In genomic region chr1:65112031-65112806, GRCm38 (mm10) we compare ENCODE assay signal across 8 mouse cellular contexts. TPM values are rescaled to one million over a fixed set of nuclear protein-coding genes. Genes with fewer than 3 reads are reported as not detected.
DNase-seq lines count a peak whose midpoint lies in the region; ATAC-seq and TF ChIP-seq lines count a peak whose summit lies in the region.

No protein-coding gene starts in this region.

- peak overlapping the region; percentile 41 for H3K4me3 ChIP-seq in E14TG2a.4 (replicated peaks; ENCODE audit: low read length)
- H3K4me3 ChIP-seq in embryonic facial prominence, embryonic 15.5 days (replicated peaks), result peak overlapping the region; percentile 20
- H3K4me3 ChIP-seq in heart, embryonic 15.5 days, result peak overlapping the region; percentile 12
- no peak overlapping the region for H3K4me3 ChIP-seq in liver, embryonic 14.5 days (ENCODE audit: insufficient read depth in 1 of 2, low read depth in 2 of 2, low read length in 2 of 2)
- H3K4me3 ChIP-seq in neural tube, embryonic 12.5 days, result no peak overlapping the region

- H3K4me1 ChIP-seq in E14TG2a.4 (replicated peaks; ENCODE audit: low read depth, low read length), result peaks cover 33% of the 10 kb centered on the region
- H3K4me1 ChIP-seq in embryonic facial prominence, embryonic 15.5 days, result no peaks in the 10 kb centered on the region
- H3K4me1 ChIP-seq in heart, embryonic 15.5 days (replicated peaks), result peaks cover 5% of the 10 kb centered on the region; the same call in 1 of the 2 replicates
- peaks cover 0 to 8% of the 10 kb centered on the region in 2 experiments; a peak in 2 of 4 replicates for H3K4me1 ChIP-seq in liver, embryonic 14.5 days (replicated peaks; ENCODE audit: control insufficient read depth in 2 of 2, insufficient read depth in 2 of 2, low read length in 1 of 2)
- H3K4me1 ChIP-seq in neural tube, embryonic 12.5 days, result no peaks in the 10 kb centered on the region

- TF ChIP-seq EP300 in liver, embryonic 14.5 days (IDR thresholded peaks at IDR 0.05; ENCODE audit: low read depth), result no peak

- no peaks in the 10 kb centered on the region for H3K27me3 ChIP-seq in E14TG2a.4 (ENCODE audit: insufficient read depth, low read length)
- no peaks in the 10 kb centered on the region for H3K27me3 ChIP-seq in embryonic facial prominence, embryonic 15.5 days
- H3K27me3 ChIP-seq in heart, embryonic 15.5 days, result no peaks in the 10 kb centered on the region
- H3K27me3 ChIP-seq in liver, embryonic 14.5 days (ENCODE audit: control insufficient read depth, insufficient read depth, low read length), result no peaks in the 10 kb centered on the region
- H3K27me3 ChIP-seq in neural tube, embryonic 12.5 days (replicated peaks), result no peaks in the 10 kb centered on the region

- ATAC-seq in embryonic facial prominence, embryonic 15.5 days (ENCODE audit: insufficient number of reproducible peaks, low FRiP score, low TSS enrichment, low read depth), result no peak
- no peak for ATAC-seq in heart, embryonic 15.5 days (replicated peaks; ENCODE audit: insufficient number of reproducible peaks, insufficient read depth, low FRiP score, low read depth)
- ATAC-seq in liver, embryonic 14.5 days (ENCODE audit: insufficient read depth), result no peak
- peak; percentile 71; the same call in 1 of the 2 replicates for ATAC-seq in neural tube, embryonic 12.5 days (ENCODE audit: low FRiP score, low read depth)

- WGBS in embryonic facial prominence, embryonic 15.5 days, result 6% methylated on average over 8 of the region's 8 CpGs
- 8% methylated on average over 8 of the region's 8 CpGs for WGBS in heart, embryonic 15.5 days
- WGBS in liver, embryonic 14.5 days (ENCODE audit: insufficient replicate concordance), result 8% methylated on average over 8 of the region's 8 CpGs
- WGBS in neural tube, embryonic 12.5 days, result 12% methylated on average over 8 of the region's 8 CpGs

- TF ChIP-seq CTCF in E14TG2a.4 (conservative IDR thresholded peaks at IDR 0.05; ENCODE audit: low read length), result peak; percentile 83
- peak; percentile 86 for TF ChIP-seq CTCF in liver, embryonic 14.5 days (IDR thresholded peaks at IDR 0.05; ENCODE audit: low read depth)

- H3K36me3 ChIP-seq in E14TG2a.4 (ENCODE audit: insufficient read depth, low read length), result no peaks in the 10 kb centered on the region
- H3K36me3 ChIP-seq in embryonic facial prominence, embryonic 15.5 days, result no peaks in the 10 kb centered on the region
- no peaks in the 10 kb centered on the region for H3K36me3 ChIP-seq in heart, embryonic 15.5 days
- H3K36me3 ChIP-seq in liver, embryonic 14.5 days (replicated peaks; ENCODE audit: control insufficient read depth, insufficient read depth, low read depth), result no peaks in the 10 kb centered on the region
- H3K36me3 ChIP-seq in neural tube, embryonic 12.5 days, result no peaks in the 10 kb centered on the region

- H3K4me2 ChIP-seq in embryonic facial prominence, embryonic 15.5 days (replicated peaks), result peak overlapping the region; percentile 29
- H3K4me2 ChIP-seq in heart, embryonic 15.5 days, result peak overlapping the region; percentile 56
- H3K4me2 ChIP-seq in liver, embryonic 14.5 days (ENCODE audit: low read depth), result peak overlapping the region; percentile 43
- H3K4me2 ChIP-seq in neural tube, embryonic 12.5 days (replicated peaks), result peak overlapping the region; percentile 30

- DNase-seq in brain, adult 2 months (ENCODE audit: low read depth, low spot score), result peak; percentile 91
- DNase-seq in kidney, postnatal 25 days, result peak; percentile 80 to 85
- DNase-seq in liver, embryonic 14.5 days (ENCODE audit: low read depth in 3 of 3, low spot score in 3 of 3), result peak; percentile 49 to 58 (median 52)
- peak; percentile 32 for DNase-seq in thymus, postnatal 14 days

- H3K27ac ChIP-seq in embryonic facial prominence, embryonic 15.5 days (replicated peaks), result 0 out of 2 replicates have a peak overlapping the region, but pooled peaks have one; percentile 9
- 0 out of 2 replicates have a peak overlapping the region, but pooled peaks have one; percentile 11 for H3K27ac ChIP-seq in heart, embryonic 15.5 days
- no peak overlapping the region for H3K27ac ChIP-seq in liver, embryonic 14.5 days
- H3K27ac ChIP-seq in neural tube, embryonic 12.5 days, result no peak overlapping the region

- H3K9ac ChIP-seq in embryonic facial prominence, embryonic 15.5 days, result no peak overlapping the region
- no peak overlapping the region for H3K9ac ChIP-seq in heart, embryonic 15.5 days
- no peak overlapping the region for H3K9ac ChIP-seq in liver, embryonic 14.5 days (replicated peaks)
- H3K9ac ChIP-seq in neural tube, embryonic 12.5 days, result no peak overlapping the region

- H3K9me3 ChIP-seq in E14TG2a.4 (ENCODE audit: low read length), result no peaks in the 10 kb centered on the region
- no peaks in the 10 kb centered on the region for H3K9me3 ChIP-seq in embryonic facial prominence, embryonic 15.5 days (replicated peaks)
- no peaks in the 10 kb centered on the region for H3K9me3 ChIP-seq in heart, embryonic 15.5 days (replicated peaks)
- no peaks in the 10 kb centered on the region for H3K9me3 ChIP-seq in liver, embryonic 14.5 days (ENCODE audit: control insufficient read depth, low read length)
- H3K9me3 ChIP-seq in neural tube, embryonic 12.5 days, result no peaks in the 10 kb centered on the region

RNA-seq across cellular contexts. Expression of gene Gm28845, which starts 7.1 kb away (rescaled TPM):
- polyA plus RNA-seq in embryonic facial prominence, embryonic 15.5 days (2015; fragmentation: Nextera tagmentation; extraction: Ambion mirVana), result not detected in 2 replicates
- not detected in 2 replicates for polyA plus RNA-seq in heart, embryonic 15.5 days (2015; fragmentation: Nextera tagmentation; extraction: Ambion mirVana)
- polyA plus RNA-seq in liver, embryonic 14.5 days (2012; rRNA removed), result 0.08 TPM in 1 of 2 replicates, not detected in the other
- not detected in 2 replicates for polyA plus RNA-seq in liver, embryonic 14.5 days (2014; fragmentation: Nextera tagmentation; extraction: Ambion mirVana)
- polyA plus RNA-seq in neural tube, embryonic 12.5 days (2016; fragmentation: Nextera tagmentation; extraction: Ambion mirVana), result not detected in 2 replicates

RNA-seq across cellular contexts. Expression of gene Cryga, which starts 9.0 kb away (rescaled TPM):
- polyA plus RNA-seq in embryonic facial prominence, embryonic 15.5 days (2015; fragmentation: Nextera tagmentation; extraction: Ambion mirVana), result 5.7 and 7.3 TPM in 2 replicates
- polyA plus RNA-seq in heart, embryonic 15.5 days (2015; fragmentation: Nextera tagmentation; extraction: Ambion mirVana), result not detected in 2 replicates
- not detected in 2 replicates for polyA plus RNA-seq in liver, embryonic 14.5 days (2012; rRNA removed)
- not detected in 2 replicates for polyA plus RNA-seq in liver, embryonic 14.5 days (2014; fragmentation: Nextera tagmentation; extraction: Ambion mirVana)
- polyA plus RNA-seq in neural tube, embryonic 12.5 days (2016; fragmentation: Nextera tagmentation; extraction: Ambion mirVana), result not detected in 2 replicates

RNA-seq across cellular contexts. Expression of gene D630023F18Rik, which starts 10.8 kb away (rescaled TPM):
- 0.27 and 0.33 TPM in 2 replicates for polyA plus RNA-seq in embryonic facial prominence, embryonic 15.5 days (2015; fragmentation: Nextera tagmentation; extraction: Ambion mirVana)
- 0.14 and 0.38 TPM in 2 replicates for polyA plus RNA-seq in heart, embryonic 15.5 days (2015; fragmentation: Nextera tagmentation; extraction: Ambion mirVana)
- polyA plus RNA-seq in liver, embryonic 14.5 days (2012; rRNA removed), result 0.10 and 0.13 TPM in 2 replicates
- polyA plus RNA-seq in liver, embryonic 14.5 days (2014; fragmentation: Nextera tagmentation; extraction: Ambion mirVana), result 0.08 and 0.18 TPM in 2 replicates
- polyA plus RNA-seq in neural tube, embryonic 12.5 days (2016; fragmentation: Nextera tagmentation; extraction: Ambion mirVana), result 0.19 TPM in 1 of 2 replicates, not detected in the other

RNA-seq across cellular contexts. Expression of gene Crygb, which starts 30.1 kb away (rescaled TPM):
- 2.7 and 4.1 TPM in 2 replicates for polyA plus RNA-seq in embryonic facial prominence, embryonic 15.5 days (2015; fragmentation: Nextera tagmentation; extraction: Ambion mirVana)
- polyA plus RNA-seq in heart, embryonic 15.5 days (2015; fragmentation: Nextera tagmentation; extraction: Ambion mirVana), result 0.63 TPM in 1 of 2 replicates, not detected in the other
- not detected in 2 replicates for polyA plus RNA-seq in liver, embryonic 14.5 days (2012; rRNA removed)
- not detected in 2 replicates for polyA plus RNA-seq in liver, embryonic 14.5 days (2014; fragmentation: Nextera tagmentation; extraction: Ambion mirVana)
- polyA plus RNA-seq in neural tube, embryonic 12.5 days (2016; fragmentation: Nextera tagmentation; extraction: Ambion mirVana), result 0.46 TPM in 1 of 2 replicates, not detected in the other

RNA-seq across cellular contexts. Expression of gene Crygc, which starts 38.7 kb away (rescaled TPM):
- 1.8 and 1.9 TPM in 2 replicates for polyA plus RNA-seq in embryonic facial prominence, embryonic 15.5 days (2015; fragmentation: Nextera tagmentation; extraction: Ambion mirVana)
- polyA plus RNA-seq in heart, embryonic 15.5 days (2015; fragmentation: Nextera tagmentation; extraction: Ambion mirVana), result not detected in 2 replicates
- polyA plus RNA-seq in liver, embryonic 14.5 days (2012; rRNA removed), result not detected in 2 replicates
- polyA plus RNA-seq in liver, embryonic 14.5 days (2014; fragmentation: Nextera tagmentation; extraction: Ambion mirVana), result not detected in 2 replicates
- polyA plus RNA-seq in neural tube, embryonic 12.5 days (2016; fragmentation: Nextera tagmentation; extraction: Ambion mirVana), result not detected in 2 replicates

Comparison
In these comparisons a context has a peak if more than half of its experiments do, and no peak if none do; other contexts are left out.
1. H3K4me3 ChIP-seq: peak in E14TG2a.4 (single experiment), embryonic facial prominence, embryonic 15.5 days (single experiment) and heart, embryonic 15.5 days (single experiment); none in liver, embryonic 14.5 days (0 of 2) and neural tube, embryonic 12.5 days (single experiment).
2. DNase-seq: peak in every context shown above with its lines; median percentile 91 in brain, adult 2 months; 82 in kidney, postnatal 25 days; 52 in liver, embryonic 14.5 days; 32 in thymus, postnatal 14 days.
3. H3K27ac ChIP-seq: peak in embryonic facial prominence, embryonic 15.5 days (single experiment) and heart, embryonic 15.5 days (single experiment); none in liver, embryonic 14.5 days (single experiment) and neural tube, embryonic 12.5 days (single experiment).
4. Peak in every context shown above with its lines, with median percentiles within 50 percentile points of each other: H3K4me2 ChIP-seq.